Mouse (Mus musculus): ENCODE measurements around the gene Stom.

DNA sequence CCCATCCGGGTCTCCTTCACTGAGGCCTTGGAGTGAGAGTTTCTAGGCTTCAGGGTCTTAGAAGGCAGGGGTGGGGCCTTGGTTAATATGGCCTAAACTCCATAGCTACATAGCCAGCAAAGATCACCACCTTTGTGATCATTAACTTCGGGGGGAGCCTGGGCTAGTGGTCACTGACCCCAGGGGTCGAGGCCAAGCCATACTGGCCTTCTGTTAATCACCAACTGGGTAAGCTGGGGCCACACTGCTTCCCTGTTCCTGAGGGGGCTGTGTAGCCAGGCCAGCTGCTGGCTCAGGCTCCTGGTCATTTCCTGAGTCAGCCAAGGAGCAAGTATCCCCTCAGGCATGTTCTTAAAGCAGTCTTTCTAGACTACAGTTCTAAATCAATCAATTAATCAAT lies 56.8 kb downstream of the Stom start:
- TF ChIP-seq CEBPB (IDR thresholded peaks at IDR 0.05; ENCODE audit: low read depth) (no peak), MYOD1 (IDR thresholded peaks at IDR 0.05; ENCODE audit: control insufficient read depth, insufficient read length, low read depth) (no peak), CTCF (IDR thresholded peaks at IDR 0.05; ENCODE audit: control insufficient read depth, insufficient read depth, insufficient read length) (no peak)
